Mouse (Mus musculus): Measurements from ENCODE around the gene Dclk1.

- TF ChIP-seq EP300 (optimal IDR thresholded peaks at IDR 0.05), result no peak
- no peak for TF ChIP-seq CTCF (IDR thresholded peaks at IDR 0.05; ENCODE audit: low read depth)
These were observed 313.7 kb downstream of the Dclk1 start for GRCm38 (mm10) chr3:55555848-55556247.
